Mouse (Mus musculus) G1E-ER4 (cell line): Measurements from ENCODE around the gene Ifi47. TPM values are rescaled to one million over a fixed set of nuclear protein-coding genes. Genes with fewer than 3 reads are reported as not detected.

ENCODE experiments used
- GATA1 ChIP-seq: IDR thresholded peaks from one replicate; pipeline ENCODE4 v1.8.0; 2012; ENCODE audit warnings: low read length, inconsistent platforms
- polyA plus RNA-seq: library from polyadenylated mRNA; stranded (reverse); fragments of >175 nt; gene quantifications from 2 replicates; pipeline ENCODE4 v1.2.3, GENCODE M21; 2012

Ifi47 gene
- polyA plus RNA-seq, 1 experiment = 0.90 TPM

DNA sequence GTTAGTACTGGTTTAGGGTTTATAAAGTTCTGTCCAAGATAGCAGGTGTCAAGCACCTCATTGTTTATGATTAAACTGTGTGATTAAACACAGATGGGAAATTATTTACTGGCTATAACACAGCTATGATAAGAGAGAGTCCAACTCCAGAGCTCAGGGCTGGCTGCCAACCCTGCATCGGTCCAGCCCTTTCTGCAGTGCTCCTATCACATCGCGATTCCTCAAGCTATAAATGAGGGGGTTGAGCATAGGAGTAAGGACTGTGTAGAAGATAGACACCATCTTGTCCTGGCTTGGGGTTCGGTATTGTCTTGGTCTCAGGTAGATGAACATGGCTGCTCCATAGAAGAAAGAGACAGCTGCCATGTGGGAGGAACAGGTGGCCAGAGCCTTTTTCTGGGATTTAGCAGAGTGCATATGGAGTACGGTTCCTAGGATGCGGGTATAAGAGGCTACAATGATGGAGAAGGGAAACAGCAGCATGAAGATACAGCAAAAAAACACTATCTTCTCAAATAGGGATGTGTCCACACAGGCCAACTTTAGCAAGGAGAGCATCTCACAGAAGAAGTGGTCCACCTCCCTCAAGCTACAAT is 36.3 kb downstream of the Ifi47 start:
- TF ChIP-seq GATA1 = no peak

DNA sequence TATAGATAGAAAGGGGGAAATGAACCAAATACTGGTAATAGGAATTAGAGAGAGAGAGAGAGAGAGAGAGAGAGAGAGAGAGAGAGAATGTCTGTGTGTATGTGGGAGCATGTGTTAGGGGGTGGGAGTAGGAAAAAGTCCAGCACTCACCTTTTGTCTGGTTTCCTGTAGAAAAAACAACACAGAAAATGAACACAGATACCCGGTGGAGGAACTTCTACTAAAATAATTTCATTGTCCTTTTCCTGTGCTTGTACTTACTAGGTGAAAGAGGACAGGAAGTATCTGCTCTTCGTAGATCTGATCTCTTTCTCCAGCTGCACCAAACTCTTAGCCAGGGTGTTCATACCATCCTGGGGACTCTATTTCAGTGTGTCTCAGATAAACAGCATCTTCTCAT is 37.8 kb downstream of the Ifi47 start:
- TF ChIP-seq GATA1 = no peak

DNA sequence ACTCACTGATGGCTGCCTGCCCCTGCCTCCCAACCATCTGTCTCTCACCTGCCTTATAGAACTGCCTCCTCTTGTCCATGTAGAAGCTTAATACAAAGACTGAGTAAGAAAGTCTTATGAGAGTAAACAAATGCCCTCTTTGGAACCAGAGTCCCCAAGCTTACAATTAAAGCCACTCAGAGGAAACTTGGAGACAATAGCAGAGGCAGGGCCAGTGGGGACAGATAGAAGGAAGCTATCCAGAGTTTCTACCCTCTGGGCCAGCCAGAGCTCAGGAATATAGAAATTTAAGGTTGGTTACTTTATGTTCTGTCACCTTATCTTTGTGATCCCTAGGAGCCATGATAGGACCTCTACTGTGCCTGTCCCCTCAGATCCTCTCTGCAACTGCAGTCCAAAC is 38.4 kb downstream of the Ifi47 start, which contains the start of gene Olfr1396:
TSS of gene Olfr1396 (minus strand) at position 101 of the 400 bp plus-strand sequence.
- no peak for TF ChIP-seq GATA1

DNA sequence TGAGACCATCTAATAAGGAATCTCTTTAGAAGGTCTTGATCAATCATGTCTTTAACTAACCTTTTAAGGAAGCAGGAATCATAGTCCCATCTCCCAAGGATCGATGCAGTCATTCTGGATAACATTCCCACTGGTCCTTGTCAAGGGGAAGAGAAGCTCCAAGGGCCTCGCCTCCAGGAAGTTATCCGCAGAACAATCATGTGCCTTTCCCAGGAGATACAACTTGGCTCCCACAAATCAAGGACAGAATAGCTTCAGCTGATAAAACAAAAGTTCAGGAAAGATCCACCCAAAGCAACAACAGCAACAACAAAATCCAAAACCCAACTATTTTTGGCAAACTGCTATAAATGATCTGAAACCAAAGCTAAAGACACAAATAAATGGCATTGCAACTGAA is 43.2 kb downstream of the Ifi47 start:
- TF ChIP-seq GATA1 = no peak

DNA sequence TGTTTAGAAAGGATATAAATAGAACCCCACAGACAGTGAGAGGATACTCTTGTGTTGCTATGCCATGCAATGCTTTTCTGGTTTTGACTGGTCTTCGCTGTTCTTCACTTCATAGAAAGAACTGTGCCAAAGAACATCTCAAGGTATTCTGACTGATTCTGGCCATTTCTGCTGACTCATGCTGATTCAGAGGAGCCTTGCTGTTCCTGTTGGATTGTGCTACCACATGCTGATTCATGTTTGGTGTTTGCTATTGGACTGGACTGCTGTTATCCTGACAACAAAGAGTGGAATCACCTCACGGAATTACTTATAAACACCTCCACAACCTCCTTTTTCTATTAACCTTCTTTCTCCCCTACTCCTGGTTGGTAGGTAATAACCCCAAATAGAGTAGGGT is 47.8 kb downstream of the Ifi47 start:
- no peak for TF ChIP-seq GATA1

DNA sequence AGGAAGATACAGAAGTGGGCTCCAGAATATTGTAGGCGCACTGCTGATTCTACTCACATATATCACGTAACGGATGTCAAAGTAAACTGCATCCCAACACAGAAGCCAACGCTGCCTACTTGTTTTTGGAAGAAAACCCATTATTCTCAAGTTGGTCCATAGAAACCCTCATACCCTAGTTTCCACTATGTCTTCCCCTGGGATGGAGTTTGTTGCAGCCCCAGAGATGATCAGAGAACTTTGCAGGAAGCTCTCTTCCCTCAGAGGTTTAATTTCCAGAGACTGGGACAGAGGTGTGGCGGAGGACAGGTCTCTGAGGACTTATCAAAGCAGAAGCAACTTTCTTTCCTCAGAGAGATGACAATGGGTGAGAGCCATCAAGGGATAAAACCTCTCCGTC is 65.6 kb downstream of the Ifi47 start, which contains the start of gene Olfr1395:
TSS of gene Olfr1395 (plus strand) at position 301 of the 400 bp plus-strand sequence.
- TF ChIP-seq GATA1 = no peak

Other genes starting within 250 kb of the Ifi47 start
- gene Gm12184, start 249.9 kb upstream of the Ifi47 start, polyA plus RNA-seq = 56.4 and 64.2 TPM in 2 replicates
- 2.2 and 2.4 TPM in 2 replicates for gene Irgm1, start 204.9 kb upstream of the Ifi47 start, polyA plus RNA-seq
- gene Gm5431, start 174.4 kb upstream of the Ifi47 start, polyA plus RNA-seq = not detected in 2 replicates
- 0.10 and 0.23 TPM in 2 replicates for gene Psme2b, start 130.4 kb upstream of the Ifi47 start, polyA plus RNA-seq
- 0.02 and 0.03 TPM in 2 replicates for gene Olfr56, start 97.7 kb upstream of the Ifi47 start, polyA plus RNA-seq
- gene 9930111J21Rik1, start 97.2 kb upstream of the Ifi47 start, polyA plus RNA-seq = not detected in 2 replicates
- gene Gm12185, start 84.4 kb upstream of the Ifi47 start, polyA plus RNA-seq = not detected in 2 replicates
- 0.04 and 0.06 TPM in 2 replicates for gene Tgtp1, start 82.4 kb upstream of the Ifi47 start, polyA plus RNA-seq
- 0.01 and 0.02 TPM in 2 replicates for gene 9930111J21Rik2, start 25.3 kb upstream of the Ifi47 start, polyA plus RNA-seq
- 0.59 and 0.72 TPM in 2 replicates for gene Tgtp2, start 12.4 kb upstream of the Ifi47 start, polyA plus RNA-seq
- not detected in 2 replicates for gene Olfr1396, start 38.3 kb downstream of the Ifi47 start, polyA plus RNA-seq
- not detected in 2 replicates for gene Olfr1395, start 65.7 kb downstream of the Ifi47 start, polyA plus RNA-seq
- gene Olfr1394, start 77.8 kb downstream of the Ifi47 start, polyA plus RNA-seq = not detected in 2 replicates
- not detected in 2 replicates for gene Btnl9, start 110.6 kb downstream of the Ifi47 start, polyA plus RNA-seq
- gene Zfp62, start 126.7 kb downstream of the Ifi47 start, polyA plus RNA-seq = 6.1 and 8.3 TPM in 2 replicates
- gene Mgat1, start 167.6 kb downstream of the Ifi47 start, polyA plus RNA-seq = 44.7 and 51.8 TPM in 2 replicates
- not detected in 2 replicates for gene Olfr1393, start 201.7 kb downstream of the Ifi47 start, polyA plus RNA-seq
- not detected in 2 replicates for gene Olfr1392, start 208.7 kb downstream of the Ifi47 start, polyA plus RNA-seq
- not detected in 2 replicates for gene Olfr10, start 228.2 kb downstream of the Ifi47 start, polyA plus RNA-seq
- gene Olfr1391, start 246.2 kb downstream of the Ifi47 start, polyA plus RNA-seq = not detected in 2 replicates